Mouse (Mus musculus) spleen, postnatal 14 days (tissue): ENCODE measurements around the gene Fam180a.

Experiments
- DNase-seq, 2 experiments: peaks; one replicate each; pipeline ENCODE4 v3.0.0; 2021 to 2022; ENCODE audit warnings: low spot score in 2 of 2

Gene Fam180a

GRCm38 (mm10) chr6:35265580-35266278 is 60.2 kb downstream of the Fam180a start:
- no peak for DNase-seq
